Mouse (Mus musculus): ENCODE measurements around the gene Mib2. TPM values are rescaled to one million over a fixed set of nuclear protein-coding genes. Genes with fewer than 3 reads are reported as not detected.
A peak's percentile ranks its signal among the peaks of the same experiment; 100 is the strongest.

Gene Mib2
- 17.8 and 22.6 TPM in 2 replicates for polyA plus RNA-seq (2015; fragmentation: Nextera tagmentation; extraction: Ambion mirVana)

DNA sequence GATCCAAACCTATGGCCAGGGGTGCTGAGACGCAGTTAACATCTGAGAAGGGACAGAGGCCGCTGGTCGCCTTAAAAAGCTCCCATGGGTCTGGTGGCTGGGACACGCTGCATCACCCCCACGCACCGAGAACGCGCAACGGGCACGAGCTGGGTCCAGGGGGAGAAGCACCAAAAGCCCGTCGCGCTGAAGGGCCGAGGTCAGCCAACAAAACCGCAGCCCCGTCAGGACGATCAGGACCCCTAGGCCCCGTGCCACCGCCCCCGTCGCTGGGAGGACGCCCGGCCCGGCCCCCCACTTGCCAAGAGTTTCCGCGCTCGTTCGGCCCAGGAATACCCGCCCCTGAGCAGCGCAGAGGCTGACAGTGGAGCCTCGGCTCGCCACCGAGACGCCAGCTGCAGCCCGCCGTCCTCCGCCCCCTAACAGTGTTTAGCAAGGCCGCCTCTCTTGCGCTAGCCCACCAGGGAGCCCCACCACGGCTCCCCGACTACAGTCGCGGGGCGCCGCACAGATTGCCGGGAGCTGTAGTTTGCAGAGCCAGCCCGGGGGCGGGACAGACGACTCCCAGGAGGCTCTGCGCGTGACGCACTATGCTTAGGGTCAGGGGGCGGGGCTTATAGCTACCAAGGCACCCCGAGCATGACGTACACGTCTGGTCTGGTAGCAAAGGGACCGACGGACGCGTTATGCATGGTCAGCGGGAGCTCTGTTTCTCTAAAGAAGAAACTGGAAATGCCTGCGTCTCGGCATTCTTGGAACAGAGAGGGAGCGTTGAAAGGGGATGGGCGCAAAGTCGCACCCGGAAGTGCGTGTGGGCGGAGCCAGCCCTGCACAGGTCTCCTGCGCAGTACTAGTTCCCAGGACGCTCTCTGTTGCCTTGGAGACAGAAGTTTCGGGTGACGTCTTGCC lies at the start of gene Mib2:
Gene Mib2, minus strand, starts transcription at position 510 of the 909 bp plus-strand sequence.
- under 1% methylated on average over 73 of the region's 73 CpGs for WGBS
- 0 out of 2 replicates have a peak, but pooled peaks cover 2% of the 10 kb centered on the region for H3K36me3 ChIP-seq
- H3K4me3 ChIP-seq (replicated peaks) = peak within 1 kb of the TSS; percentile 72
- H3K4me1 ChIP-seq (replicated peaks) = peaks cover 12% of the 10 kb centered on the region
- peak within 1 kb of the TSS; percentile 88 for H3K4me2 ChIP-seq (replicated peaks)
- peak within 1 kb of the TSS; percentile 74 for H3K9ac ChIP-seq
- no peaks in the 10 kb centered on the region for H3K27me3 ChIP-seq (replicated peaks)
- no peaks in the 10 kb centered on the region for H3K9me3 ChIP-seq
- peak within 1 kb of the TSS; percentile 68 for H3K27ac ChIP-seq
- peak; percentile 99 for ATAC-seq

DNA sequence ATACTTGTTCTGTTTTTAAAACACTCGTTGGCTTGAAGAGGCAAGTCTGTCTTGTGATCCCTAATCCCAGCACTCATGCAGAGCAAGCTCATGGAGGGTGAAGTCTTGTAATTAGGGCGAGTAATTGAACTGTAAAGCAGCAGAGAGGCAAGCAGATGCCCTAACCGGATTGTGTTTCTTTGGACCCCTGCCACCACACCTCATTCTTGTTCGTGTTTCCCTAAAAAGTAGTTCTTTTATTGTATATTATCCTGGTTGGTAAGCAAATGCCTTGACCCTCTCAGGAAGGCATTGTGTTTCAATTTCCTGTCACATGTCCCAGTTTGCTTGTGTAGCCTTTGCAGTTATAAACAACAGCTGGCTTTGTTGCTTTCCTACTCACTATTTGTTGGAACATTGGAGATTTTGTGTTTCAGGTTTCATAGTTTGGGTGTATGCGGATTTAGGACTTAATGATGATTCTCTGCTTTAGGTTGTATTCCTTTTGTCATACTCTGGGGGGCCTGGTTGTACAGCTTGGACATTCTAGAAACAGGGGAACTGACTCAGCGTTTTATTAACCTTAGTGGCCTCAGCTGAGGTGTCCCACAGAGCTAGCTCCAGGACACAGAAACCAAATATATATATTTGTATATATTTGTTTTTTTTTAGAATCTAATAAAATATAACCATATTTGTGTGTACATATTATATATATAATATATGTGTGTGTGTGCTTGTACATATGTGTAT lies 41.7 kb upstream of the Mib2 start:
- no peak overlapping the region for H3K4me3 ChIP-seq (replicated peaks)
- H3K4me1 ChIP-seq (replicated peaks) = peaks cover 9% of the 10 kb centered on the region; the same call in 1 of the 2 replicates
- 0 out of 2 replicates have a peak, but pooled peaks cover 2% of the 10 kb centered on the region for H3K36me3 ChIP-seq
- H3K9ac ChIP-seq = no peak overlapping the region
- ATAC-seq = no peak
- H3K27me3 ChIP-seq (replicated peaks) = no peaks in the 10 kb centered on the region
- H3K4me2 ChIP-seq (replicated peaks) = no peak overlapping the region
- WGBS = 61% methylated on average over 6 of the region's 6 CpGs
- H3K9me3 ChIP-seq = no peaks in the 10 kb centered on the region
- H3K27ac ChIP-seq = no peak overlapping the region

DNA sequence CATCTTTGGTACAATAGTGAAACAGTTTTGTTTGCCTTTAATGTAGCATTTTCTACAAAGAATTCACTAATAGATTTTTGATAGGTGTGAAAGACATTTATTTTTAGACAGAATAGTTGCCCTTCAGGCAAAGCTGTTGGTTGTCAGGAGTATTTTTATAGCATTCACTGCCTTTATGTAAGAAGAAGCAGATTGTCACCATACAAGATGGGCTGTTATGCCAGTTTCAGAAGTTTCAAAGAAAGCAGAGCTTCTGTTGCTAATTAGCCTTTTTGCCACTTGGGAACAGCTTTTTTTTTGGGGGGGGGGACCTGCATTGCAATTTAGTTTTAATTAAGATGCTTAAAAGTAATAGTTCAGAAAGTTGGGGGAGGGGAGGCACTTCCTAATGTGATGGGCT lies 40.0 kb upstream of the Mib2 start:
- Histone ChIP-seq H3K9ac (no peak overlapping the region), H3K27ac (no peak overlapping the region), H3K27me3 (replicated peaks) (no peaks in the 10 kb centered on the region), H3K9me3 (no peaks in the 10 kb centered on the region), H3K4me1 (replicated peaks) (peaks cover 9% of the 10 kb centered on the region; the same call in 1 of the 2 replicates), H3K36me3 (no peaks in the 10 kb centered on the region), H3K4me2 (replicated peaks) (no peak overlapping the region), H3K4me3 (replicated peaks) (no peak overlapping the region)
- ATAC-seq = no peak

DNA sequence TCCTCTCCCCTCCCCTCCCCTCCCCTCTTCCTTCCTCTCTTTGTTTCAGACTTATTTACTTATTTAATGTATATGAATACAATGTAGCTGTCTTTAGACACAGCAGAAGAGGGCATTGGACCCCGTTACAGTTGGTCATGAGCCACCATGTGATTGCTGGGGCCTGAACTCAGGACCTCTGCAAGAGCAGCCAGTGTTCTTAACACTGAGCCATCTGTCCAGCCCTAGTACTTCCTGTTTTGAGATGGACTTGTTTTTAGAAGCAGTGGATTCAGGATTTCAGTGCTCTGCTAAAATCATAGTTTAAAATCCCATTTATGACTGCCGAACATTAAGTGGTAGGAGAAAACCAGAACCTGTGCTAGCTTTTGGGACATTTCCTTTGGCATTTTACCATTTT lies 39.6 kb upstream of the Mib2 start:
- 80% methylated on average over 2 of the region's 2 CpGs for WGBS
- Histone ChIP-seq H3K4me2 (replicated peaks) (no peak overlapping the region), H3K4me1 (replicated peaks) (peaks cover 9% of the 10 kb centered on the region; the same call in 1 of the 2 replicates), H3K9ac (no peak overlapping the region), H3K27ac (no peak overlapping the region), H3K36me3 (no peaks in the 10 kb centered on the region), H3K27me3 (replicated peaks) (no peaks in the 10 kb centered on the region), H3K9me3 (no peaks in the 10 kb centered on the region), H3K4me3 (replicated peaks) (no peak overlapping the region)
- ATAC-seq = no peak

DNA sequence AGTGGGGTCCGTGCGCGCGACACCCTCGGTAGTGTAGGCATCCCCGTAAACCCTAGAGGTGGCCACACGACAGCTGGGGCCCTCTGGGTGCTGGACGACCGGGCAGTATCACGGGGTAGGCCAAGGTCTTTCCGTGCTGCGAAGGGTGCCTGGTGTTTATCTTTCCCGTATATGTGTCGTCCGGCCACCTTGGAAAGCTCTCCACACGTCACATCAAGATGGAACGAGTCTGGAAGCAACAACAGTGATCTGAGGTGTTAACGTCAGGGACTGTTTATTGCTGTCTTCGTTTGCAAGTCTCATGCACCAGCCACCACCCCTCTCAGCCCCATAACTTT lies 36.6 kb upstream of the Mib2 start:
- WGBS = 0% methylated on average over 19 of the region's 19 CpGs
- Histone ChIP-seq H3K27me3 (replicated peaks) (no peaks in the 10 kb centered on the region), H3K27ac (peak overlapping the region; percentile 98), H3K9me3 (no peaks in the 10 kb centered on the region), H3K36me3 (no peaks in the 10 kb centered on the region), H3K4me2 (replicated peaks) (peak overlapping the region; percentile 81), H3K4me1 (replicated peaks) (peaks cover 9% of the 10 kb centered on the region; the same call in 1 of the 2 replicates), H3K9ac (peak overlapping the region; percentile 93), H3K4me3 (replicated peaks) (peak overlapping the region; percentile 98)
- ATAC-seq = no peak; the same call in 1 of the 2 replicates

DNA sequence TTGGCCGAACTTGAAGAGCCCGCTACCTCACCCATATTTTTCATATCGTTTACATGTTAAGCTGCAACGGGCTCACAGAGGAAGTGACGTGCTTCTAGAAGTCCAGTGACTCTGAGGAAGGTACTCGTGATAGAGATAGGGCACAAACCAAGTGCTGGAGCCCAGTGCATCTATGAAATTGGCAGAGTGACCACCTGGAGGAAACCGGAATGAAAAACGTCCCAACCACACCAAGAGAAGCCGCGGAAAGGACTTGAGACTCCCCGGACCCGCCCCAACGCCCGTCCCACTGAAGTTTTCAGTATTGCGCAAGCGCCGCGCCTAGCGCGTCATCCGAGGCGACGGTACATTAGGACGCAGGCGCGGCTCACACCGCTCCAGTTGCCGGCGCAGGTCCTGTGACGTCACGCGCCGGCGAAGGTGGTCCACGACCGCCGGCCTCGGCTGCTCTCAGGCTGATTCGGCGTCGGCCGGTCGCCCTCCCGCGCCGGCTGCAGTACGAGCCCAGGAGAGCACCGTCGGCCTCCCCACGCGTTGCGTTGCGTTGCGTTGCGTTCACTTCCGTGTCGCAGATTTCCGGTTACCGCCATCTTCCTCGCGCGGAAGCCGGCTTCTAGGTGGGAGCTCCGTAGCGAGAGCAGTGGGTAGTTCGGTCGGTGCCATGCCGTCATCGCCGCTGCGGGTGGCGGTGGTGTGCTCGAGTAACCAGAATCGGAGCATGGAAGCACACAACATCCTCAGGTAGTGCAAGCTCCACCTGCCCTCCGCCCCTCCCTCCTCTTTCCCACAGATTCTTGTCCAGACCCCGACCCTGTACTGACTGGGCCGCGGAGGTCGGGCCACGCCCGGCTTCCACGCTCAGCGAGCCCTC lies 36.0 kb upstream of the Mib2 start, which contains the start of gene Ssu72:
Gene Ssu72, plus strand, starts transcription at position 80 of the 871 bp plus-strand sequence.
- H3K4me1 ChIP-seq (replicated peaks) = peaks cover 8% of the 10 kb centered on the region; the same call in 1 of the 2 replicates
- WGBS = under 1% methylated on average over 83 of the region's 83 CpGs
- H3K9ac ChIP-seq = peak within 1 kb of the TSS; percentile 93
- peak; percentile 96 for ATAC-seq
- H3K27ac ChIP-seq = peak within 1 kb of the TSS; percentile 98
- no peaks in the 10 kb centered on the region for H3K27me3 ChIP-seq (replicated peaks)
- H3K4me2 ChIP-seq (replicated peaks) = peak within 1 kb of the TSS; percentile 81
- H3K4me3 ChIP-seq (replicated peaks) = peak within 1 kb of the TSS; percentile 98
- H3K36me3 ChIP-seq = no peaks in the 10 kb centered on the region
- H3K9me3 ChIP-seq = no peaks in the 10 kb centered on the region

DNA sequence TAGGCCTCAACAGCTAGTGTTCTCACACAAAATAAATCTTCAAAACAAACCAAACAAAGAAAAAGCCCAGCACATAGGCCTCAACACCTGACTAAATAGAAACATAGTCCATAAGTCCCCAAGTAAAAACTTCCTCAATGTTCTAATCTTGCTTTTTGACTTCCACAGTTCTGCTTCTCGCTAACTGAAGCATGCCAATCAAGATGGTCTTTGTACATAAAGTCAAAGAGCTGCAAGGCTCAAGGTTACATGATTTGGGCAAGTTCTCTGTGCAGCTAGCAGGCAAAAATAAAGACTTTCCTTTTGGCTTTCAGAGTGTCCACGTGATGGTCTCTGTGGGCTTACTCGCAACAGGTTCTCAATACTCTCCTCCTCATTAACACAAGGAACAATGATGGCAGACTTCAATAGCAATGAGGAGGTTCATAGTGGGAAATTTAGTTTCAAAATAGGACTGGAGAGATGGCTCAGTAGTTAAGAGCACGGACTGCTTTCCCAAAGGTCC lies 34.5 kb upstream of the Mib2 start:
- H3K4me3 ChIP-seq (replicated peaks) = no peak overlapping the region
- no peaks in the 10 kb centered on the region for H3K27me3 ChIP-seq (replicated peaks)
- no peak overlapping the region for H3K27ac ChIP-seq
- H3K4me2 ChIP-seq (replicated peaks) = no peak overlapping the region
- WGBS = 93% methylated on average over 4 of the region's 4 CpGs
- ATAC-seq = no peak
- H3K9me3 ChIP-seq = no peaks in the 10 kb centered on the region
- no peaks in the 10 kb centered on the region for H3K36me3 ChIP-seq
- H3K9ac ChIP-seq = no peak overlapping the region
- peaks cover 7% of the 10 kb centered on the region; the same call in 1 of the 2 replicates for H3K4me1 ChIP-seq (replicated peaks)

DNA sequence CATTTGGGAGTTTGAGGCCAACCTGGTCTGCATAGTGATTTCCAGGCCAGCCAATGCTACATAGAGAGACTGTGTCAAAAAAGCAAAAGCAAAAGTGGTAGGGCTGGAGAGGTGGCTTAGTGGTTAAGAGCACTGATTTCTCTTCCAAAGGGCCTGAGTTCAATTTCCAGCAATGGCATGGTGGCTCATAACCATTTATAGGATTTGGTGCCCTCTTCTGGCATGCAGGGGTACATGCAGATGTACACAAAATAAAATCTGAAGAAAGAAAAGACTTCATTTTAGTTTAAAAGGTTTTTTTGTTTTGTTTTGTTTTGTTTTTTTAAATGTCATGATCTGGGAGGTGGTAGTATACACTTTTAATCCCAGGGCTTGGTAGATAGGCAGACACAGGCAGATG lies 31.4 kb upstream of the Mib2 start:
- H3K4me1 ChIP-seq (replicated peaks) = peaks cover 7% of the 10 kb centered on the region
- no peak overlapping the region for H3K9ac ChIP-seq
- no peak overlapping the region for H3K27ac ChIP-seq
- ATAC-seq = no peak
- no peak overlapping the region for H3K4me2 ChIP-seq (replicated peaks)
- no peaks in the 10 kb centered on the region for H3K9me3 ChIP-seq
- H3K4me3 ChIP-seq (replicated peaks) = no peak overlapping the region
- no peaks in the 10 kb centered on the region for H3K27me3 ChIP-seq (replicated peaks)
- no peaks in the 10 kb centered on the region for H3K36me3 ChIP-seq

DNA sequence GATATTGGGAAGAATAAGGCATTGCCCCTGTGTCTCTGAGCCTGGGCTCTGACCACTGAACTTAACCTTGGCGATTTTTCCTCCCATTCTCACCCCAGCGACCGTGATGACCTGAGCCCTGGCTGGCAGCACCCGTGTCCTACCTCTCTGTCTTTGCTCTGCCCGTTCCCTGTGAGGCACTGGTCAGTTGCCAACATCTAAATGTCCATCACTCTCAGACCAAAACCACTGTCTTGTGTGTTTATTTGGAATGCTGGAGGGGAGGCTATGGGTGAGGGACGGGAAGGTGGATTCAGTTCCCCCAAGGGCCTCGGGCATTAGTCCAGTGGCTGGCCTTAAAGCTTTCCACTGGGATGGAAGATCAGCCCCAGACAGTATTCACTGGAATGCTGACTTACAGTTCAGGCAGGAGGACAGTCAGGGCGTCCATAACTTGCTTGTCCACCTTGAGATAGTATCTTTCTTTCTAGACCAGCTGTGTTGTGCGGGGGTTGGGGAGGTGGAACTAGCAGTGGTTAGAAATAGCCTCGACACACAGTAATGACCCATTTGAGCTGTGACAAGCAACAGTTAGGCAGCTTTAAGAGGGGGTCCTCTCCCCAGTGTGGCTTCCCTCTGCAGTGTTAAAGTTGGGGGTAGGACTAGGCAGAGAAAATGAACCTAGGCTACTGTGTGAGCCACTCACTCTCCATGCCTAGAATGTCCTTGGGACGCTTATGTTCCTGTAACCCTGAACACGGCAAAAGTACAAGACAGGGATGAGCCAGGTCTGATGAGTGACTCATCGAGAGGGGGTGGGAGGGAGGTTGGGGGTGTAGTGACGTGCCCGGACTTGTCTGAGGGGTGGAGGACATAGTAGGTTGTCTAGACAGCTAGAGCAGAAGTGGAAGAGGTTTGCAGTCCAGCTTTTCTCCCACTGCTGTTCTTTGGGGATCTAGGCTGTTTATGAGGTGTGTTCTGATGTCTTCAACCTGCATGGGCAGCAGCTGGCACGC lies 27.6 kb upstream of the Mib2 start:
- Histone ChIP-seq H3K27me3 (replicated peaks) (no peaks in the 10 kb centered on the region), H3K4me1 (replicated peaks) (peaks cover 18% of the 10 kb centered on the region), H3K9ac (no peak overlapping the region), H3K9me3 (no peaks in the 10 kb centered on the region), H3K36me3 (no peaks in the 10 kb centered on the region), H3K27ac (no peak overlapping the region), H3K4me3 (replicated peaks) (no peak overlapping the region), H3K4me2 (replicated peaks) (peak overlapping the region; percentile 97; the same call in 1 of the 2 replicates)
- 68% methylated on average over 16 of the region's 16 CpGs for WGBS
- ATAC-seq = no peak

DNA sequence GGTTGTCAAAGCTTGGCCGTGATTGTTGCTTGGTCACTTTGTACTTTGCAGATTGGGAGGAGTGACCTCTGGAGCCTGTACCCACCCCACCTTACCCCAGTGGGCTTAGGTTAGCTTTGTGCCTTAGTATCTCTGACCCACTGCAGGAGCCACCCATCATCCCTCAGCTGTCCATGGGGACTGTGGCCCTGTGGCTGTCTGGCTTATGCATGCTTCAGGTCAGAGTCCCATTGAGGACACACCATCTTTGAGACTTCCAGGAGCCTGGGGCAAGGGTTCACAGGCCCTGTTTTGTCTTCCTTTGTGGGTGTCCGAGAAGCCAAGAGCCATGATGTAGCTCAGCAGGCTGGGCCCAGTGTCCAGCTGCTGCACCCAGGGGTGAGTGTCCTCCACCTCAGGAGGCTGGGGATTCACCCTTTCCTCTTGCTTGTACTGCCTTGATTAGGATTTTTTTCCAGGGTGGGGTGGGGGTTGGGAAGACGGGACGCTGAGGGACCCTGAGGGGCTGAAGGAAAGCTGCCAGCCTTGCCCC lies 26.6 kb upstream of the Mib2 start:
- H3K4me1 ChIP-seq (replicated peaks) = peaks cover 18% of the 10 kb centered on the region
- H3K36me3 ChIP-seq = no peaks in the 10 kb centered on the region
- no peak for ATAC-seq
- peak overlapping the region; percentile 72; the same call in 1 of the 2 replicates for H3K9ac ChIP-seq
- WGBS = 85% methylated on average over 4 of the region's 4 CpGs
- H3K4me2 ChIP-seq (replicated peaks) = peak overlapping the region; percentile 97
- no peaks in the 10 kb centered on the region for H3K9me3 ChIP-seq
- H3K4me3 ChIP-seq (replicated peaks) = no peak overlapping the region
- no peaks in the 10 kb centered on the region for H3K27me3 ChIP-seq (replicated peaks)
- H3K27ac ChIP-seq = no peak overlapping the region

All from intestine, embryonic 15.5 days (tissue).